Mouse (Mus musculus) liver, embryonic 14.5 days (tissue): Measurements from ENCODE around the gene RPS10-NUDT3. TPM values are rescaled to one million over a fixed set of nuclear protein-coding genes. Genes with fewer than 3 reads are reported as not detected.

ENCODE experiments used
- ATAC-seq: fragments of 200-750 bp; cut with Nextera tagmentation; 2 replicates; pipeline ENCODE4 v1.8.0; 2017; ENCODE audit warnings: moderate number of reproducible peaks, mild to moderate bottlenecking, moderate library complexity; ENCODE audit not compliant: insufficient read depth
- DNase-seq, 3 experiments: peaks; one replicate each; pipeline ENCODE4 v3.0.0-alpha.2; 2012 to 2013; ENCODE audit warnings: low read depth in 3 of 3, low spot score in 3 of 3
- H3K27ac ChIP-seq: fragments of 300-500 bp; sonication (generic); 2 replicates; pipeline ENCODE4 v1.5.1; 2014; ENCODE audit warnings: moderate library complexity, mild to moderate bottlenecking, control low read depth, inconsistent platforms
- H3K27me3 ChIP-seq: fragments of 300-500 bp; sonication (generic); 2 replicates; pipeline ENCODE4 v1.6.1; 2014; ENCODE audit warnings: mild to moderate bottlenecking, low read length, moderate library complexity; ENCODE audit not compliant: control insufficient read depth, insufficient read depth
- H3K36me3 ChIP-seq: fragments of 300-500 bp; sonication (generic); replicated peaks from 2 replicates; pipeline ENCODE4 v1.6.1; 2014; ENCODE audit warnings: low read depth; ENCODE audit not compliant: control insufficient read depth, insufficient read depth
- H3K4me1 ChIP-seq, 2 experiments: fragments of 200-500 bp in 1 of 2; fragments of 300-500 bp in 1 of 2; sonication (generic) in 1 of 2; replicated peaks; 2 replicates each; pipeline ENCODE4 v1.6.1; 2012 to 2014; ENCODE audit warnings: antibody characterized with exemption in 1 of 2, inconsistent platforms in 1 of 2, low read length in 1 of 2; ENCODE audit not compliant: control insufficient read depth in 2 of 2, insufficient read depth in 2 of 2
- H3K4me2 ChIP-seq: fragments of 300-500 bp; sonication (generic); 2 replicates; pipeline ENCODE4 v1.6.1; 2014; ENCODE audit warnings: low read depth, mild to moderate bottlenecking, control low read depth, moderate library complexity
- H3K4me3 ChIP-seq, 2 experiments: fragments of 200-500 bp in 1 of 2; fragments of 300-500 bp in 1 of 2; sonication (generic) in 1 of 2; 2 replicates each; pipeline ENCODE4 v1.5.1; 2012 to 2014; ENCODE audit warnings: low read depth in 2 of 2, low read length in 2 of 2, mild to moderate bottlenecking in 2 of 2, control low read depth in 1 of 2, inconsistent platforms in 1 of 2, moderate library complexity in 1 of 2; ENCODE audit not compliant: insufficient read depth in 1 of 2
- H3K9ac ChIP-seq: fragments of 300-500 bp; sonication (generic); replicated peaks from 2 replicates; pipeline ENCODE4 v1.6.1; 2014; ENCODE audit warnings: mild to moderate bottlenecking, control low read depth, moderate library complexity
- H3K9me3 ChIP-seq: fragments of 300-500 bp; sonication (generic); 2 replicates; pipeline ENCODE4 v1.6.1; 2016; ENCODE audit warnings: low read length, mixed read lengths; ENCODE audit not compliant: control insufficient read depth
- CTCF ChIP-seq: IDR thresholded peaks from 2 replicates; pipeline ENCODE4 v1.5.1; 2016; ENCODE audit warnings: antibody characterized with exemption, low read depth, control low read depth
- EP300 ChIP-seq: IDR thresholded peaks from 2 replicates; pipeline ENCODE4 v1.6.1; 2016; ENCODE audit warnings: antibody characterized with exemption, low read depth
- WGBS: fragments of 180-500 bp; shearing (Covaris S2); extraction: QIAGEN DNeasy Blood & Tissue Kit; methylation state at CpG from one replicate; pipeline ENCODE4 v1.1.7; 2014; ENCODE audit not compliant: insufficient replicate concordance; 5-methylcytosine and 5-hydroxymethylcytosine counted together
- polyA plus RNA-seq, 2 experiments: library from polyadenylated mRNA; depleted of rRNA in 1 of 2; stranded (reverse) in 1 of 2; unstranded in 1 of 2; fragments of >200 nt; fragmentation: Nextera tagmentation in 1 of 2; extraction: Ambion mirVana in 1 of 2; gene quantifications; 2 replicates each; pipeline versions ENCODE4 v1.2.1 to v1.2.3; 2012 to 2014

RPS10-NUDT3 gene
- polyA plus RNA-seq, 2 experiments: not detected

- Histone ChIP-seq H3K4me2 (peak overlapping the region; percentile 96), H3K27me3 (no peaks in the 10 kb centered on the region), H3K27ac (no peak overlapping the region), H3K36me3 (peaks cover 11% of the 10 kb centered on the region), H3K9me3 (no peaks in the 10 kb centered on the region), H3K9ac (peak overlapping the region; percentile 1), H3K4me1 (peaks cover 0 to 14% of the 10 kb centered on the region in 2 experiments; a peak in 1 of 4 replicates), H3K4me3 (peak overlapping the region; percentile 63 to 65)
- WGBS: 1% methylated on average over 13 of the region's 13 CpGs
- ATAC-seq (no peak), DNase-seq (no peak)
- TF ChIP-seq EP300: no peak
- TF ChIP-seq CTCF: no peak
These were observed 69.1 kb downstream of the RPS10-NUDT3 start for GRCm38 (mm10) chr17:27565942-27566267.

GRCm38 (mm10) chr17:27565163-27565941 is 69.7 kb downstream of the RPS10-NUDT3 start, which contains the start of gene AI413582:
TSS of gene AI413582 (minus strand) at chr17:27565756.
- H3K4me1 ChIP-seq: peaks cover 0 to 14% of the 10 kb centered on the region in 2 experiments; a peak in 1 of 4 replicates

GRCm38 (mm10) chr17:27564391-27565162 is 70.4 kb downstream of the RPS10-NUDT3 start:
- peaks cover 0 to 14% of the 10 kb centered on the region in 2 experiments; a peak in 2 of 4 replicates for H3K4me1 ChIP-seq
- H3K27me3 ChIP-seq: no peaks in the 10 kb centered on the region
- TF ChIP-seq CTCF (peak; percentile 72), EP300 (no peak)
- peak overlapping the region; percentile 96 for H3K4me2 ChIP-seq
- WGBS: 9% methylated on average over 20 of the region's 20 CpGs
- no peaks in the 10 kb centered on the region for H3K9me3 ChIP-seq
- H3K36me3 ChIP-seq: peaks cover 15% of the 10 kb centered on the region
- H3K27ac ChIP-seq: no peak overlapping the region
- peak overlapping the region; percentile 60 for H3K9ac ChIP-seq
- ATAC-seq (no peak), DNase-seq (no peak)
- peak overlapping the region; percentile 60 to 65 for H3K4me3 ChIP-seq

More at GRCm38 (mm10) chr17:27565163-27565941, 69.7 kb downstream of the RPS10-NUDT3 start, which contains the start of gene AI413582:
- TF ChIP-seq CTCF: peak; percentile 79
- TF ChIP-seq EP300: no peak
- Histone ChIP-seq H3K4me3 (peak within 1 kb of the TSS; percentile 63 to 65), H3K27ac (0 out of 2 replicates have a peak within 1 kb of the TSS, but pooled peaks have one; percentile 20), H3K27me3 (no peaks in the 10 kb centered on the region), H3K36me3 (peaks cover 15% of the 10 kb centered on the region), H3K4me2 (peak within 1 kb of the TSS; percentile 96), H3K9ac (peak within 1 kb of the TSS; percentile 60), H3K9me3 (no peaks in the 10 kb centered on the region)
- WGBS: under 1% methylated on average over 58 of the region's 58 CpGs
- DNase-seq: peak; percentile 82 to 87 (median 82)
- ATAC-seq: peak; percentile 96

GRCm38 (mm10) chr17:27563771-27564244 is 71.2 kb downstream of the RPS10-NUDT3 start:
- no peak for TF ChIP-seq EP300
- no peak for TF ChIP-seq CTCF
- DNase-seq: no peak
- WGBS: 43% methylated on average over 7 of the region's 7 CpGs
- H3K9ac ChIP-seq: no peak overlapping the region
- H3K27me3 ChIP-seq: no peaks in the 10 kb centered on the region
- no peak for ATAC-seq
- no peak overlapping the region for H3K27ac ChIP-seq
- H3K36me3 ChIP-seq: peaks cover 15% of the 10 kb centered on the region
- H3K9me3 ChIP-seq: no peaks in the 10 kb centered on the region
- peaks cover 0 to 19% of the 10 kb centered on the region in 2 experiments; a peak in 3 of 4 replicates for H3K4me1 ChIP-seq
- no peak overlapping the region for H3K4me3 ChIP-seq
- peak overlapping the region; percentile 96; the same call in 1 of the 2 replicates for H3K4me2 ChIP-seq
